Mouse (Mus musculus) layer of hippocampus, adult 9-10 months (tissue): ENCODE results near the gene Nlrp3.
"Not testable (repeated sequence)": the region's sequence is repeated elsewhere in the genome, so short reads cannot be mapped to it uniquely, and the experiment has no call there.

ENCODE experiments used
- DNase-seq: peaks from one replicate; pipeline ENCODE4 v3.0.0; 2022; ENCODE audit warnings: low spot score

The Nlrp3 gene

GRCm38 (mm10) chr11:59537218-59538130, 3.9 kb upstream of the Nlrp3 start:
- DNase-seq = no peak

- no peak for DNase-seq
Observed at GRCm38 (mm10) chr11:59538387-59538786, 3.0 kb upstream of the Nlrp3 start.

DNA sequence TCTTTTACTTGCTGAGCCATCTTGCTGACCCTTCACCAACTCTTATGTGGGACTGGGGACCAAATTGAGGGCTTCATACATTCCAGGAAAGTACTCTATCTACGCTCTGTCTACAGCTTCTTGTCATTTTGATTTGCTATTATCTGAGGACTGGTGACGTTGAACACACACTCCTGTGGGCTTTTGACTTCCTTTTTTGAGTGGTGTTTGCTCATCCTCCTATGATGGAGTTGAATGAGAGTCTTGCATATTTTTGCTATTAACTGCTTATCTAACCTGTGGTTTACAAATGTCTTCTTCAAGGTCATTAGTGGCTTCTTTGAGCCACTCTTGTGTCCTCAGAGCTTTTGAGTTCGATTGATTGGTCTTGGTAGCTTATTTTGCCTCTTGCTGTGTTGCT, 1.2 kb upstream of the Nlrp3 start:
- no peak for DNase-seq

DNA sequence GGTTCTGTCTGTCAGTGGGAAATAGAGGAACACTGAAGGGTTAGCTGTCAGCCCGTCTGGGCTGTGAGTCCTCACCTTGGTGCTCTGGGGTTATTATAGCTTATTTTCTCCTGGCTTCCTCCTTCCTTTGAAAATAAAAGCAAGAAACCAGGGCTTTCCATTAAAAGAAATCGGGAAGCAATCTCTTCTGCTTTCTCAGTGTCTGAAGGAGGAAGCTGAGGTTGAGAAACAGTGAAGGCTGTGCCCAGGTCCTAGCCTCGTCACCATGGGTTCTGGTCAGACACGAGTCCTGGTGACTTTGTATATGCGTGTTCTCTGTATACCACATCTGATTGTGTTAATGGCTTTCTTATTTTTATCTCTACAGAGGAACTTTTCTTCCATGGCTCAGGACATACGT, 1.1 kb downstream of the Nlrp3 start:
- DNase-seq = no peak

DNA sequence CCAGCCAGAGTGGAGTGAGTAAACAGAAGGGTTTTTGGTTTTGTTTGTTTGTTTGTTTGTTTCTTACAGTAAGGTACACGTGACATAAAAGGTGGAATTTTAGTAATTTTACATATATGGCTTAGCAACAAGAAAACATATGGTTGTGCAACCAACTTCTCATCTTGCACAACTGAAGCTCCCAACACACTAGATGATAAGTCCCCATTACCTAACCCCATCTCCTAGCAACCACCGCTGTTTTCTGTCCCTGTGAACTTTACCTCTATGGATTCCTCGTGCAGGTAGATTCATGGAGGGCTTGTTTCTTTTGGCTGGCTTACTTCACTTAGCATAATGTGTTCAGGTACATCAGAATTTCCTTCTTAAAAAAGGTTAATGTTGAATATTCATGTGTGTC, 2.0 kb downstream of the Nlrp3 start:
- DNase-seq = no peak

DNA sequence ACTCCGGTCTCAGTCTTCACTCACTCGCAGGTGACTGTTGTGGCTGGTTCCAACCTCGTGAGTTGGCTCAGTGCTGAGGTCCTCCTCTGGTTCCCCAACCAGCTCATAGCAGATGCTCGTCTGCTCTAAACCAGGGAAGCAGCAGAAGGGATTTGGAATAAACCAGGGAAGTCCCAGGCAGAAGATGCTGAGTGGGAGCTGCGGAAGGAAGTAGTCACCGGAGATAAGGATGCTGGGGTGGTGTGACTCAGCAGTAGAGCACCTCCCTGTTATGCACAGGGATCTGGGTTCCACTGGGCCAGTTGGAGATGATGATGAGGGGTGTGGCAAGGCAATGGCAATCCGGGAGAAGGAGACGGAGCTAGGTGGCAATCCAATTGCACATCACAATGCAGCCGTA, 2.6 kb downstream of the Nlrp3 start:
- no peak for DNase-seq

DNA sequence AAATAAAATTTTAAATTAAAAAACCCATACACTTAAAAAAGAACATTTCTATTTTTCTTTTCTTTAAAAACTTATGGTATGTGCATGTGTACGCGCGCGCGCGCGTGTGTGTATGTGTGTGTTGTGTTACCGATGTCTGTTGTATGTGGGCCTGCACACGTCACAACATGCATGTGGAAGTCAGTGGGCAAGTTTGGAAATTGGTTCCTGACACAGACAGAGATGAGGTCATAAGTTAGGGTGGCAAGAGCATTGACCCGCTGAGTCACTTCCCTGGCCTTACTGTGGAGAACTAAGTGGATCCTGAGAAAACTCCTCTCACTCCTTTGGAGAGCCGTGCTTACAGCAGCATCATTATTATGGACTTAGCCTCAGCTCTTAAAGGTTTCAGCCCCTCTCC, 12.8 kb downstream of the Nlrp3 start:
- no peak for DNase-seq

DNA sequence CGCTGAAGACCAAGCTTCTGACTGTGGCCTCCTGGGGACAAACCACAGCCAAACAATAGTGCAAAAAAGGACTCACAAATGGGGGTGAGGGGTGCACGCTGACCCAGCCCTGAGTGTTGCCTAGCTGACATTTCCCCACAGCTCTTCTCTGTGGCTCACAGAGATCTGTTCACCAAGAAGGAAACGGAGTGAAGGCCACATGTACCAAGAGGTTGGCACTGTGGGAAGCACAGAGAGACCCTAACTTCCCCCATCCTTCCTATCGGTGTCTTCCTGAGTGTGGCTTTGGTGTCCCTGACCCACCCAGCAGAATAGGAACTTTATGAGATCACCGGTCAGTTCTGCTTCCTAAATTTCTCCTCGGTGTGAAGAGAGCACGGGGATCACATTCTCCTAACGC, 13.2 kb downstream of the Nlrp3 start:
- DNase-seq = no peak

- no peak for DNase-seq
Observed at GRCm38 (mm10) chr11:59560906-59561305, 19.5 kb downstream of the Nlrp3 start.

- DNase-seq = no peak
Observed at GRCm38 (mm10) chr11:59562336-59562735, 21.0 kb downstream of the Nlrp3 start.

- DNase-seq = no peak
Observed at GRCm38 (mm10) chr11:59562837-59563236, 21.5 kb downstream of the Nlrp3 start.

- DNase-seq = no peak
Observed at GRCm38 (mm10) chr11:59569306-59569705, 27.9 kb downstream of the Nlrp3 start.

GRCm38 (mm10) chr11:59575726-59576125, 34.4 kb downstream of the Nlrp3 start:
- DNase-seq = no peak

DNA sequence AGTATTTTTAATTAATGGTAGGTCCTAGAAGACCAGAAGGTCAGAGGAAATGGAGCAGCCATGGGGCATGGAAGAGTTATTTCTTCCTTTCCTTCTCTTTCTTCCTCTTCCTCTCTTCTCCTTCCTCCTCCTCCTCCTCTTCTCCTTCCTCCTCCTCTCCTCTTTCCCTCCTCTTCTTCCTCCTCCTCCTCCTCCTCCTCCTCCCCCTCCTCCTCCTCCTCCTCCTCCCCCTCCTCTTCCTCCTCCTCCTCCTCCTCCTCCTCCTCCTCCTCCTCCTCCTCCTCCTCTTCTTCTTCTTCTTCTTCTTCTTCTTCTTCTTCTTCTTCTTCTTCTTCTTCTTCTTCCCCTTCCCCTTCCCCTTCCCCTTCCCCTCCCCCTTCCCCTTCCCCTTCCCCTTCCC, 34.8 kb downstream of the Nlrp3 start, which contains the start of gene Olfr222:
Olfr222 (minus strand) TSS at position 101 of the 400 bp plus-strand sequence.
- not testable (repeated sequence) for DNase-seq

DNA sequence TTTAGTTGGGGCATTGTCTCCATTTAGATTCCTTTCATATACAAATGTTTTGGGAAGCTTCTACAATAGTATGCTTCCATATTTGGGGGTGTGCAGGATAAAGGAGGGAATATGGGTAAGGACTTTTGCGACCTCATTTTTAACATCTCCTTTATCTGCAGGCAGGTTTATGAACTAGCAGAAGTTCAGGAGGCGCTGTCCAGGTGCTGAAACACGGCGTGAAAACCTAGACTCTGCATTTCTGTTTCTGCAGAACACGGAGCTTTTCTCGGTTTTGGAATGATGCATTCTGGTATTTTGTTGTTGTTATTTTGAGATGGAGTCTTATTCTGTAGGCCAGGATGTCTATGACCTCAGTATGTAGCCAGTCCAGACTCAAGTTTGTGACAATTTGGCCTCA, 43.2 kb downstream of the Nlrp3 start:
- DNase-seq = no peak

- DNase-seq = no peak
Observed at GRCm38 (mm10) chr11:59589496-59589895, 48.1 kb downstream of the Nlrp3 start.

- DNase-seq = no peak
Observed at GRCm38 (mm10) chr11:59593189-59593588, 51.8 kb downstream of the Nlrp3 start, which contains the start of gene Olfr223. Gene Olfr223, minus strand, starts transcription at chr11:59593289.

GRCm38 (mm10) chr11:59596091-59596490, 54.7 kb downstream of the Nlrp3 start:
- DNase-seq = no peak

DNA sequence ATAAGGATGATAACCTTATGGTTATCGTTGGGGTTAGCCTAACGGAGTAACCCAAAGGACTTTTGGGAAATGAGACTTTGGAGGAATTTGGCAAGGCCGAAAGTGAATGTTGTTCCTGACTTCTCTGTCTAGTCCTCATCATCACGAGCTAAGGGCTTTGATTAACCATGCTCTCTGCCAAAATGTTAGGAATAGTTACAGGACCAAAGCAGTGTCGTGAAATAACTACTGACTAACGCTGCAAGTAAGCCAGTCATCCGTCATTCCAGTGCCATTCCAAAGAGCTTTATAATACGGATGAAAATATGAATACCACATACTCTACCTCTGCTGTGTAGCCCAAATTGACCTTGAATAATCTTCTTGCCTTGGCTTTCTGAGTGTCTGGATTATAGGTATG, 55.6 kb downstream of the Nlrp3 start:
- DNase-seq = no peak

DNA sequence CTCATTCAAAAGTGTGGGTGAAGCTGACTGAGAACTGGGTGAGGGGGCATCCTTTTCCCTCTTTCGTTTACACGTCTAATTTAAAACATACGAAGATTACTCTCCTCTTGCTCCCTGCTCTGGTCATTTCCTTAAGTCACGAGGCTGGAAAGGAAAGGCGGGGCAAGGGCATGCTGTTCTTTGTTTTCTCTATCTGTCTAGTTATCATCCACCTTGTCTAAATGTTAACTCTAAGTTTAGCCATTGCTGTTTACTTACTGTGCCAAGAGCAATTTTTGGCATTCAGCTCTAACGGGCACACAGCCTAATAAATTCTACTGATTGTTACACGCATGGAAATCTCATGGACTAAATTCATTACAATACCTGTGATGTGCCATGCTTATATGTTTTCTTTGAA, 57.8 kb downstream of the Nlrp3 start:
- no peak for DNase-seq

- DNase-seq = no peak
Observed at GRCm38 (mm10) chr11:59600872-59601271, 59.5 kb downstream of the Nlrp3 start.

DNA sequence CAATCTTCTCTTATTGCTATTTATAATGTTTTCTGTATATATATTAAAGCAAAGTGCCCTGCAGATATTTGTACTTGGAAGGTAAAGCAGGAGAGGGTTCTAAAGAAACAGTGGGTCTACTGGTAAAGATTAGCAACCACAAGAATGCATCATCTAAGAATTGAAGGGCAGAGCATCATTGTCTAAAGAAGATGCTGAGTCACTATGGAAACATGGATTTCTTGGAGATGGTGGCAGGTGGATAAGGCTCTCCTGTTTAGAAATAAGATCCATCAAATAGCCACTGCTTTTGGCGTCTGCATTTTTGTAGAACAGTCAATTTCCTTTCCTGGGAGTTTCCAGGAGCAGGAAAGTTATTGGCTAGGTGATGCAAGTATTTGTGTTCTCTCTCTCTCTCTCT, 60.9 kb downstream of the Nlrp3 start:
- no peak for DNase-seq

GRCm38 (mm10) chr11:59611646-59612045, 70.3 kb downstream of the Nlrp3 start:
- DNase-seq = no peak

GRCm38 (mm10) chr11:59614120-59614519, 72.8 kb downstream of the Nlrp3 start:
- peak; percentile 36 for DNase-seq
